Mouse (Mus musculus) gastrocnemius, adult 2 months (tissue): ENCODE data around the gene Adcy4. TPM values are rescaled to one million over a fixed set of nuclear protein-coding genes. Genes with fewer than 3 reads are reported as not detected.

ENCODE experiments used
- DNase-seq: peaks from one replicate; pipeline ENCODE4 v3.0.0; 2022
- H3K27ac ChIP-seq: fragments of 200-600 bp; 2 replicates; pipeline ENCODE4 v1.8.1; 2022; ENCODE audit warnings: mild to moderate bottlenecking
- H3K4me3 ChIP-seq: fragments of 200-600 bp; 2 replicates; pipeline ENCODE4 v1.8.1; 2022; ENCODE audit warnings: mild to moderate bottlenecking, moderate library complexity
- CTCF ChIP-seq: fragments of 200-600 bp; IDR thresholded peaks from 2 replicates; pipeline ENCODE4 v1.8.1; 2022; ENCODE audit warnings: antibody characterized with exemption, mild to moderate bottlenecking, moderate library complexity
- intact Hi-C: fragments of 180-260 bp; cut with DNase I; formaldehyde crosslinking; loops from one replicate; pipeline ENCODE4 v1.15.1; 2025
- long read RNA-seq, 2 experiments: library from polyadenylated mRNA; stranded (forward); transcript quantifications; one replicate each; pipeline ENCODE4 v2.0.0; 2021
- total RNA-seq, 2 experiments: library from RNA; stranded (reverse); gene quantifications; 2 replicates each; pipeline ENCODE4 v1.2.3; 2021

The Adcy4 gene
- total RNA-seq, result 10 to 100 TPM in 1 of 2 experiments, 1 to 10 TPM in 1; 6.8 to 10.1 TPM
- long read RNA-seq, experiment 1, transcript Adcy4-201 (26 exons, 3,444 nt), result major isoform, 8 of 19 reads
- long read RNA-seq, experiment 1, partial matches to known transcripts, result 5 of 19 reads
- long read RNA-seq, experiment 1, other reads (novel, unspliced or antisense), result 4 of 19 reads
- long read RNA-seq, experiment 2, transcript Adcy4-201 (26 exons, 3,444 nt), result major isoform, 5 of 11 reads
- long read RNA-seq, experiment 2, partial matches to known transcripts, result 2 of 11 reads
- long read RNA-seq, experiment 2, other reads (novel, unspliced or antisense), result 3 of 11 reads

DNA sequence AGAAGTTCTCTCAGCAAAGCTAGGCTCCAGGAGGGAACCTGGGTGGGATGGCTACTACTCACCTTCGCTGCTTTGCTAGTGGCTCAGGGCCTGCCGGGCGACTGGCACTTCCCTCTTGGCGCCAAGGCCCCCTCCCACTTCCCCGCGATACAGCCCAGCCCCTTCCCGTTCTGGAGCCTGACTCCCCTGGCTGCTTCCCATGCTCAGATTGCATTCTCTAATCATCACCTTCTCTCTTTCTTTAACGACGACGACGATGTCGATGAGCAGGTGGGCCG, at the start of gene Adcy4:
TSS of gene Adcy4 (minus strand) at position 138 of the 278 bp plus-strand sequence.
- H3K4me3 ChIP-seq, result peak within 1 kb of the TSS; percentile 81
- TF ChIP-seq CTCF, result no peak
- intact Hi-C loops, result loop anchor here (2.0 kb wide), 1 partner anchor 39 kb away; the partner anchor contains the start of gene Nfatc4
- DNase-seq, result peak; percentile 51
- peak within 1 kb of the TSS; percentile 87 for H3K27ac ChIP-seq

DNA sequence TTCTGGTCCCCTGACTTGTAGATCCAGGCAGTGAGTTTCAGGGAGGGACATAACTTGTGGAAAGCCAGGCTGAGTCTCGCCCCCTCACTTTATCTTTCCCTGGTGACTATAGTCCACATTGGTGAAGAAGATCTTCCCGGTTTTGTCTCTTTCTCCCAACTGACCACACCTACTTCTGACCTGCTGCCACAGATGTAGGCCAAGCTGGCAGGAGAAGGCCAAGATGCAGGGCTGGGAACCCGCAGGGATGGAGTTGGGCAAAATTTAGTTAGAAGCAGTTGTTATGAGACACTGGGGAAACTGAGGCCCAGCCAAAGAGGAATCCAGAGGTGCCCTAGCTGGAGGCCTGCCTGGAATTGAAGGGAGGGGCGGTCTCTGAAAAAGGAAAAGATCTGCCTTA, 49.2 kb upstream of the Adcy4 start:
- no peak for TF ChIP-seq CTCF
- no peak for DNase-seq

DNA sequence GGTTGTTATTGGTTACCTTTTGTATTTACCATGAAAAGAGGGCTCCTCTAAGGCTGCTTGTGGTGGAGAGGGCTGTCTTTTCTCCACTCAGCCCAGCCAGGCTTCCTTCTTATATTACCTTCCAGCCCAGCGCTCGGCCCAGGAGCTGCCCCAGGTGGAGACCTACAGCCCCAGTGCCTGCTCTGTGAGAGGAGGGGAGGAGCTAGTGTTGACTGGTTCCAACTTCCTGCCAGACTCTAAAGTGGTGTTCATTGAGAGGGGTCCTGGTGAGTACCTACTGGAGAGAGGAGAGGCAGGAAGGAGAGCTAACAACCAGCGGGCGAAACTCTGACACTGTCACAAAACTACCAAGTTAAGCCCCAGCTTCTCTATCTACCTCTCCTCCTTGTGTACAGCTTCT, 46.4 kb upstream of the Adcy4 start:
- H3K4me3 ChIP-seq, result no peak overlapping the region
- TF ChIP-seq CTCF, result no peak
- intact Hi-C loops, result no loop called here
- DNase-seq, result no peak
- H3K27ac ChIP-seq, result no peak overlapping the region

More for the DNA sequence above, 49.2 kb upstream of the Adcy4 start:
- H3K4me3 ChIP-seq, result no peak overlapping the region
- intact Hi-C loops, result no loop called here
- H3K27ac ChIP-seq, result no peak overlapping the region

DNA sequence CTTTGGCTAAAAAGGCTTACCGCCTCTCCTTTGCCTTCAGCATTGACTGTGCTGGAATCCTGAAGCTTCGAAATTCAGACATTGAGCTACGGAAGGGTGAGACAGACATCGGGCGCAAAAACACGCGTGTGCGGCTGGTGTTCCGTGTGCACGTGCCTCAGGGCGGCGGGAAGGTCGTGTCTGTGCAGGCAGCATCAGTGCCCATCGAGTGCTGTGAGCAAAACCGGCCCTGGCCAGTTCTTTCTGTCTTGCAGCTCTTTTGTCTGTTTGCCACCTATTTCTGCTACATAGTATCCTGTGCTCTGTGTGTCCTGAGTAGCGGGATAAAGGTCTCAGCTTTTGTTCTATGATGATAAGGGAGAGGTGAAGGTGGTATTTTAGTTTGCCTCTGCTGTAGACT, 46.0 kb upstream of the Adcy4 start:
- intact Hi-C loops, result no loop called here
- TF ChIP-seq CTCF, result no peak
- DNase-seq, result no peak
- no peak overlapping the region for H3K4me3 ChIP-seq
- H3K27ac ChIP-seq, result no peak overlapping the region

DNA sequence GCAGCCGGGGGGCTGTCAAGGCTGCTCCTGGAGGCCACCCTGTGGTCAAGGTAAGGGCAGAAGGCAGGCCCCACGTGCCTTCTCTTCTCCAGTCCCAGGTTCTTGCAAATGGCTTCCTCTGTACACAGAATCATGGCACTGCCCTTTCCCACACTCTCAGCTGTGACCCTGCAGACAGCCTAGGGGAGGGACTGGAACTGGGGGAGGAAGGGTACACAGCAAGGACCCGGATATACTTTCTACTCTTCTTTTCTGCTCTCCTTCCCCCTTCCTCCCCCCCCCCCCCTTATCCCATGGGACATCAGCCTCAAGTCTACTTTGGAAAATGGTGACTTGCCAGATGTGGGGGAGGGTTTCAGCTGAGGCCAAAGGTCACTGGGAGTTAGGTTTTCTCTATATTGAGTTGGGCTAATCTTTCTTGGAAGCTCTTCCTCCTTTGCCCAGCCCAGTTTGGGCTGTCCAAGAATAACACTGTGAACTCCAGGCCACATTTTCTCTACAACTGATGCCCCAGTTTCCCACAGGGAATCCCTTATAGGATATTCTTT, 44.9 kb upstream of the Adcy4 start:
- Histone ChIP-seq H3K27ac (peak overlapping the region; percentile 56), H3K4me3 (no peak overlapping the region; the same call in 1 of the 2 replicates)
- intact Hi-C loops, result no loop called here
- no peak for DNase-seq
- no peak for TF ChIP-seq CTCF

DNA sequence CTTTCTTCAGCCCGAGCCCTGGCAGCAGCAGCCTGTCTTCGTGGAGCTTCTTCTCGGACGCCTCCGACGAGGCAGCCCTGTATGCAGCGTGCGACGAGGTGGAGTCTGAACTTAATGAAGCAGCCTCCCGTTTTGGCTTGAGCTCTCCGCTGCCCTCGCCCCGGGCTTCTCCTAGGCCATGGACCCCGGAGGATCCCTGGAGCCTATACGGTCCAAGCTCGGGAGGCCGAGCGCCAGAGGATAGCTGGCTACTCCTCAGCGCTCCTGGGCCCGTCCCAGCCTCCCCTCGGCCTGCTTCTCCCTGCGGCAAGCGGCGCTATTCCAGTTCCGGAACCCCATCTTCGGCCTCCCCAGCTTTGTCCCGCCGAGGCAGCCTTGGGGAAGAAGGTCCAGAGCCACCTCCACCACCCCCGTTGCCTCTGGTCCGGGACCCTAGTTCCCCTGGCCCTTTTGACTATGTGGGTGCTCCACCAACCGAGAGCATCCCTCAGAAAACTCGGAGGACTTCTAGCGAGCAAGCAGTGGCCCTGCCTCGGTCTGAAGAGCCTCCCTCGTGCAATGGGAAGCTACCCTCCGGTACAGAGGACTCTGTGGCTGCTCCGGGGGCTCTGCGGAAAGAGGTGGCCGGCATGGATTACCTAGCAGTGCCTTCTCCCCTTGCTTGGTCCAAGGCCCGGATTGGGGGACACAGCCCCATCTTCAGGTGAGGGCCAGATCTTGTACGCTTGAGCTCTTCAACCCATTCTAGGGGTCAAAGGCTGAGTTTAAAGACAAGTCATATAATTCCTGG, 42.9 kb upstream of the Adcy4 start:
- no peak for TF ChIP-seq CTCF
- DNase-seq, result peak; percentile 54
- Histone ChIP-seq H3K27ac (peak overlapping the region; percentile 92), H3K4me3 (peak overlapping the region; percentile 83)
- intact Hi-C loops, result no loop called here

DNA sequence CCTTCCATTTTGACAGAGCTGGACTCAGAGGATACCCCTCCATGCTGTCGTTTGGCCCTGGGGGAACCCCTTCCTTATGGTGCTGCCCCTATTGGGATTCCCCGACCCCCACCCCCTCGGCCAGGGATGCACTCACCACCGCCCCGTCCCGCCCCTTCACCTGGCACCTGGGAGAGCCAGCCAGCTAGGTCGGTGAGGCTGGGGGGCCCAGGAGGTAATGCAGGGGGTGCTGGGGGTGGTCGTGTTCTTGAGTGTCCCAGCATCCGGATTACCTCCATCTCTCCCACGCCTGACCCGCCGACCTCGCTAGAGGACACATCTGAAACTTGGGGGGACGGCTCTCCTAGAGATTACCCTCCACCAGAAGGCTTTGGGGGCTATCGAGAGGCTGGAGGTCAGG, 42.2 kb upstream of the Adcy4 start:
- Histone ChIP-seq H3K4me3 (peak overlapping the region; percentile 83), H3K27ac (peak overlapping the region; percentile 92)
- intact Hi-C loops, result no loop called here
- TF ChIP-seq CTCF, result no peak
- DNase-seq, result peak; percentile 28

DNA sequence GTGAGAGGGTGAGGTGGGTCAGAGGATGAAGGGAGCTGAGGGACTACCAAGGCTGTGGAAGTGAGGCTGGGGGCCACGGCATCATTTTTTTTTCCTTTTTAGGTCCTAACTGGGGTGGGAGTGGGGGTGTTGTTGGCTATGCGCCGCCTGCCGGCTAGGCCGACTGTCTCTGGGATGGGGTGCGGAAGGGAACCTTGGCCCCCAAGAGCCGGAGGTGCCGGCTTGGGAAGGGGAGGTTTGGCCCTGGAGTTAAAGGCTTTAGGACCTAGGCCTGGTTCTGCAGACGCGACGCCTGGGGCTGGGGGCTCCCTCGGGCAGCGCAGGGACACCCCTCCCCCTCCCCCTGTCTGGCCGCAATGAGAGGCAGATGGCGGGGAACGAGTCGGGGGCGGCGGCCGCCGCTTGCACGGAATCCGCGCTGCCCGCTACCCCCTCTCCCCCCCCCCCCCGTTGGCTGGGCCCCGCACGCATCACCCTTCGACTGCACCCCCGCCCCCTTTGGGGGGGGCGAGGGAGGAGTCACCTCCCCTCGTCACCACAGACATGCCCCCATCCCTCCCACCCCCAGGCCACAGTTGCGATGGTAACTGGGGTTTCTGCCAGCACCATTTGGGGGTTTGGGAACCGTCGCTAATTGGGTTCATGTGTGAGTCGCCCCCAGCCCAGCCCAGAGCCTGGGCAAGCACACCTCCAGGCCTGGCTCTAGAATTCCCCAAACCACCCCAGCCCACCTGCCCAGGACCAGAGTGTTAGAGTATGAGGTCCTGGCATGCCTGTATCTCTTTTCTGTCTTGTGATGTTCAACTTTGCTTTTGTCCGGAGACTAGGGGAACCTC, 41.5 kb upstream of the Adcy4 start:
- Histone ChIP-seq H3K4me3 (peak overlapping the region; percentile 83), H3K27ac (peak overlapping the region; percentile 92)
- TF ChIP-seq CTCF, result peak; percentile 12; the same call in 1 of the 2 replicates
- peak; percentile 64 for DNase-seq
- intact Hi-C loops, result no loop called here

DNA sequence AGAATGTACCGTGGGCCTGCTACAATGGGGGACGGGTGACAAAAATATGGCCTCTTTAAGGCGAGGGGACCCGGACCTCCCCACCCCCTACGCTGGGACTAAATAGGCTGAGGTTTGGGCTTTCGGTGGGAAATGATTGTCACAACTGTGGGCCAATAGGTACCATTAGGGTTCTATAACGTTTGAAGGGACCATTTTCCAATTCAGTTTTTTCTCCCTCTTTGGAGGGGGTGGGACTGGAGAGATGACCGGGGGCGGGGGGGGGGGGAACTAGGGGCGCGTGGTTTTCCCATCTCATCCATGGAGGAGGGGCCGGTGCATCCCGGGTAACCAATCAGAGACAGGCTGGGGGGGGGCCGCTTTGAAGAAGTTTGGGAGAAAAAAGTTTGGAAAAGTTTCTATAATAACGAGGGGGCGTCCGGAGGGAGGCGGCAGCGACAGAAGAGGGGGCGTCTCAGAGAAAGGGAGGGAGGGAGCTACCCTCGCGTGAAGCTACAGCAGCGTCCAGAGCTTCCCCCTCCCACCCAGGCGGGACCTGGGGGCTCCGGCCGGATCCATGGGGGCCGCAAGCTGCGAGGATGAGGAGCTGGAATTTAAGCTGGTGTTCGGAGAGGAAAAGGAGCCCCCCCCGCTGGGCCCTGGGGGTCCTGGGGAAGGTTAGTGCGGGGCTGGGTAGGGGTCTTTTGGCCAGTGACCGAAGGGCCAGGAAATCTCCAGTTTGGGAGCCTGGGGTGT, 40.8 kb upstream of the Adcy4 start:
- intact Hi-C loops, result no loop called here
- DNase-seq, result peak; percentile 73
- no peak for TF ChIP-seq CTCF
- Histone ChIP-seq H3K4me3 (peak overlapping the region; percentile 83), H3K27ac (peak overlapping the region; percentile 92)

DNA sequence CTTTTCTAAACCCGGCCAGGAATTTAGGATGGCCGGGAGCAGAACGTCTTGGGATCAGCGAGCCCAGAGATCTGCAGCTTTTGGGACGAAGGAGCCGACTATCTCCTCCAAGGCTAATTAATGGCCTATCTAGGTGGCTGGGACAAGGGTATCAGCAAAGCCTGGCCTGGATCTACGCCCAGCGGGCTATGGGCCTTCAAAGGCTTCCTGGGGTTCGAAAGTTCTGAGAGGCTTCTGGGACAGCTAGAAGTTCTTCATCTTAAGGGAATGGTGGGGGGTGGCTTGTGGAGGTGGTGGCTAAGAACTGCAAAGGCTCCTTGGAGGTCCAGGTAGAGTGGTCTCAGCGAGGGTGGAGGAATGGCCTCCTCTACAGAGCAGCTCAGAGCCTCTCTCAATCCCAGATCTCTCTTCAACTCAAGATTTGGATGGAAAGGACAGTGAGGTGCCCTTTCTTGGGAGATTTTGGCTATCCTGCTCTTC, 40.1 kb upstream of the Adcy4 start:
- intact Hi-C loops, result no loop called here
- peak; percentile 50 for DNase-seq
- H3K27ac ChIP-seq, result peak overlapping the region; percentile 92
- peak overlapping the region; percentile 83 for H3K4me3 ChIP-seq
- no peak for TF ChIP-seq CTCF

DNA sequence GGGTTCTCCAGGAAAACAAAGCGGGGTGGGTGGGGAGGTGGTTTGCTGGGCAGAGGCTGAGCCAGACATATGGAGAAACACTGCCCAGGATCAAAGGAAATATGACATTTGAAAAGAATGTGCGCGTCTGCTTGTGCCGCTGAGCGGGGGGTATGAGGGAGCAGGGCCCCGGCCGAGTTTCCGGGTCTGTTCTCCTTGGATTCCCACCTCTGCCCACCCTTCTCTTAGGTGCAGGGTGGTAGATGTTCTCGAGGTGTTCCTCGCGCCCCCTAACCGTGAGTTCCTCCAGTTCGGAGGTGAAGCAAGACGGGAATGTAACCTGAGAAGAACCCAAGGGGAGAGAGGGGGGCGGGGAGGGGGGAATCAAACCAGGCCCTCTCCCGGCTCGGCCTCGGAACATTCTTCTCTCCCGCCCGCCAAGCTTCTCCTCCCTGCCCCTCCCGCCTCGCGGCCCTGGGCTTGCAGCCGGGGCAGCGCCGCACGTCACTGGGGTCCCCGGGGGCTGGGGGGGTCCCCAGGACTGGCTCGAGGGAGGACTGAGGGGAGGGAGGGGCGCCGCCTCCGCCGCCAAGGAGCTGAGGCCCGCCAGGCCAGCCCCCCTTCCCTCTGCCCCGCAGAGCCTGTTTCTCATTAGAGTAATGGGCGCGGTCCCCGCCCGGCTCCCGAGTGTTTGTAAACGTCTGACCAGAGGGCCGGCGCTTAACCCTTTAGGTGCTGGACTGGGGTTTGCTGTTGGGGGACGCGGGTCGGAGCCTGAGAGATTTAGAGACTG, 39.3 kb upstream of the Adcy4 start, which contains the start of gene Nfatc4:
TSS of gene Nfatc4 (plus strand) at position 154 of the 772 bp plus-strand sequence.
- TF ChIP-seq CTCF, result no peak
- DNase-seq, result peak; percentile 93
- peak within 1 kb of the TSS; percentile 92 for H3K27ac ChIP-seq
- intact Hi-C loops, result loop anchor here (1.0 to 2.0 kb wide), 3 partner anchors 40 to 95 kb away; no protein-coding TSS in a partner anchor
- peak within 1 kb of the TSS; percentile 83 for H3K4me3 ChIP-seq
